Mouse (Mus musculus) heart, adult 2 months (tissue): Measurements from ENCODE around the gene Nol6. TPM values are rescaled to one million over a fixed set of nuclear protein-coding genes. Genes with fewer than 3 reads are reported as not detected.

Experiments
- DNase-seq, 2 experiments: peaks; one replicate each; pipeline ENCODE4 v3.0.0; 2021
- H3K27ac ChIP-seq: fragments of 200-600 bp; 2 replicates; pipeline ENCODE4 v1.8.1; 2022
- H3K27me3 ChIP-seq: fragments of 200-500 bp; 2 replicates; pipeline ENCODE4 v1.6.1; 2012; ENCODE audit warnings: mild to moderate bottlenecking, low read length, inconsistent platforms, mixed read lengths; ENCODE audit not compliant: control insufficient read depth, insufficient read depth
- H3K36me3 ChIP-seq: fragments of 200-500 bp; 2 replicates; pipeline ENCODE4 v1.6.1; 2012; ENCODE audit warnings: low read length, inconsistent platforms; ENCODE audit not compliant: control insufficient read depth, insufficient read depth
- H3K4me1 ChIP-seq: fragments of 200-500 bp; 2 replicates; pipeline ENCODE4 v1.6.1; 2011; ENCODE audit warnings: low read length; ENCODE audit not compliant: control insufficient read depth, insufficient read depth
- H3K4me3 ChIP-seq: fragments of 200-600 bp; 2 replicates; pipeline ENCODE4 v1.8.1; 2022
- H3K79me2 ChIP-seq: fragments of 200-500 bp; replicated peaks from 2 replicates; pipeline ENCODE4 v1.6.1; 2012; ENCODE audit warnings: mild to moderate bottlenecking, inconsistent platforms, low read length, moderate library complexity, mixed read lengths; ENCODE audit not compliant: control insufficient read depth, insufficient read depth
- H3K9ac ChIP-seq: fragments of 200-500 bp; 2 replicates; pipeline ENCODE4 v1.6.1; 2012; ENCODE audit warnings: low read depth, mild to moderate bottlenecking, control low read depth, inconsistent platforms, low read length, mixed read lengths
- CTCF ChIP-seq: fragments of 200-600 bp; IDR thresholded peaks from 2 replicates; pipeline ENCODE4 v1.8.1; 2022; ENCODE audit warnings: antibody characterized with exemption, mild to moderate bottlenecking, moderate library complexity
- EP300 ChIP-seq: fragments of 200-500 bp; IDR thresholded peaks from 2 replicates; pipeline ENCODE4 v1.6.1; 2011; ENCODE audit warnings: low read depth, low read length, control low read depth; ENCODE audit not compliant: insufficient read depth
- POLR2A ChIP-seq: fragments of 200-500 bp; IDR thresholded peaks from 2 replicates; pipeline ENCODE4 v1.6.1; 2011; ENCODE audit warnings: mild to moderate bottlenecking, low read depth, low read length, control low read depth; ENCODE audit not compliant: insufficient read depth
- WGBS: fragments of 180-500 bp; shearing (Covaris S2); methylation state at CpG from one replicate; pipeline ENCODE4 v1.1.7; 2018; 5-methylcytosine and 5-hydroxymethylcytosine counted together
- intact Hi-C: fragments of 180-260 bp; cut with DNase I; formaldehyde crosslinking; loops from one replicate; pipeline ENCODE4 v1.15.1; 2025
- polyA plus RNA-seq: library from polyadenylated mRNA; depleted of rRNA; stranded (reverse); fragments of >200 nt; gene quantifications from 2 replicates; pipeline ENCODE4 v1.2.3, GENCODE M21; 2012
- total RNA-seq, 2 experiments: library from RNA; stranded (reverse); gene quantifications; 2 replicates each; pipeline ENCODE4 v1.2.3; 2021

Gene Nol6
- total and polyA plus RNA-seq, 3 experiments, result 14.9 to 17.6 (median 16.4) TPM

GRCm38 (mm10) chr4:41158251-41158650, 34.0 kb upstream of the Nol6 start:
- intact Hi-C loops, result no loop called here
- Histone ChIP-seq H3K79me2 (peaks cover 6% of the 10 kb centered on the region), H3K27me3 (no peaks in the 10 kb centered on the region), H3K4me1 (peaks cover 6% of the 10 kb centered on the region), H3K9ac (no peak overlapping the region), H3K36me3 (peaks cover 9% of the 10 kb centered on the region), H3K4me3 (no peak overlapping the region), H3K27ac (no peak overlapping the region)
- no peak for TF ChIP-seq POLR2A
- no peak for TF ChIP-seq CTCF
- no peak for TF ChIP-seq EP300
- DNase-seq, result no peak
- 74% methylated on average over 1 of the region's 1 CpGs for WGBS

GRCm38 (mm10) chr4:41156961-41157360, 32.7 kb upstream of the Nol6 start:
- Histone ChIP-seq H3K9ac (no peak overlapping the region), H3K36me3 (peaks cover 9% of the 10 kb centered on the region), H3K27me3 (no peaks in the 10 kb centered on the region), H3K79me2 (peaks cover 6% of the 10 kb centered on the region), H3K27ac (no peak overlapping the region), H3K4me1 (peaks cover 9% of the 10 kb centered on the region), H3K4me3 (no peak overlapping the region)
- 45% methylated on average over 9 of the region's 9 CpGs for WGBS
- intact Hi-C loops, result no loop called here
- DNase-seq, result no peak
- TF ChIP-seq POLR2A, result no peak
- TF ChIP-seq EP300, result no peak
- no peak for TF ChIP-seq CTCF

- intact Hi-C loops, result no loop called here
- H3K9ac ChIP-seq, result no peak overlapping the region
- no peak overlapping the region for H3K4me3 ChIP-seq
- peaks cover 10% of the 10 kb centered on the region for H3K4me1 ChIP-seq
- no peak overlapping the region for H3K27ac ChIP-seq
- DNase-seq, result no peak
- no peak for TF ChIP-seq POLR2A
- TF ChIP-seq CTCF, result no peak
- no peak for TF ChIP-seq EP300
- H3K36me3 ChIP-seq, result peaks cover 6% of the 10 kb centered on the region
- no peaks in the 10 kb centered on the region for H3K27me3 ChIP-seq
- peaks cover 6% of the 10 kb centered on the region for H3K79me2 ChIP-seq
- 62% methylated on average over 3 of the region's 3 CpGs for WGBS
Measured at GRCm38 (mm10) chr4:41153146-41153545, 28.9 kb upstream of the Nol6 start.

GRCm38 (mm10) chr4:41151186-41151585, 26.9 kb upstream of the Nol6 start:
- DNase-seq, result no peak
- Histone ChIP-seq H3K4me3 (no peak overlapping the region), H3K79me2 (peaks cover 7% of the 10 kb centered on the region), H3K36me3 (no peaks in the 10 kb centered on the region; the same call in 1 of the 2 replicates), H3K4me1 (peaks cover 6% of the 10 kb centered on the region), H3K27me3 (no peaks in the 10 kb centered on the region), H3K9ac (no peak overlapping the region), H3K27ac (no peak overlapping the region)
- TF ChIP-seq EP300 (no peak), POLR2A (no peak), CTCF (no peak)
- intact Hi-C loops, result no loop called here
- WGBS, result 89% methylated on average over 7 of the region's 7 CpGs

- 78% methylated on average over 3 of the region's 3 CpGs for WGBS
- DNase-seq, result no peak
- Histone ChIP-seq H3K27ac (no peak overlapping the region), H3K4me1 (peaks cover 8% of the 10 kb centered on the region), H3K27me3 (no peaks in the 10 kb centered on the region), H3K4me3 (no peak overlapping the region), H3K9ac (no peak overlapping the region), H3K79me2 (peaks cover 9% of the 10 kb centered on the region), H3K36me3 (no peaks in the 10 kb centered on the region)
- intact Hi-C loops, result no loop called here
- TF ChIP-seq EP300 (no peak), CTCF (no peak)
Measured at GRCm38 (mm10) chr4:41149891-41150290, 25.6 kb upstream of the Nol6 start.

- Histone ChIP-seq H3K9ac (no peak overlapping the region), H3K4me1 (peaks cover 9% of the 10 kb centered on the region), H3K36me3 (peaks cover 15% of the 10 kb centered on the region), H3K79me2 (peaks cover 9% of the 10 kb centered on the region), H3K4me3 (no peak overlapping the region), H3K27ac (no peak overlapping the region), H3K27me3 (no peaks in the 10 kb centered on the region)
- WGBS, result 77% methylated on average over 2 of the region's 2 CpGs
- no peak for DNase-seq
- TF ChIP-seq CTCF, result no peak
- TF ChIP-seq EP300, result no peak
- no peak for TF ChIP-seq POLR2A
- intact Hi-C loops, result no loop called here
Measured at GRCm38 (mm10) chr4:41142601-41143000, 18.3 kb upstream of the Nol6 start.
